Mouse (Mus musculus) liver, adult 2 months (tissue): Measurements from ENCODE around the gene Gng10.

ENCODE experiments used
- CTCF ChIP-seq: fragments of 200-500 bp; IDR thresholded peaks from 2 replicates; pipeline ENCODE4 v1.5.1; 2011; ENCODE audit warnings: low read depth, low read length, control low read depth
- POLR2A ChIP-seq: fragments of 200-500 bp; IDR thresholded peaks from 2 replicates; pipeline ENCODE4 v1.6.1; 2011; ENCODE audit warnings: low read length, control low read depth; ENCODE audit not compliant: insufficient read depth; ENCODE audit errors: extremely low read depth

DNA sequence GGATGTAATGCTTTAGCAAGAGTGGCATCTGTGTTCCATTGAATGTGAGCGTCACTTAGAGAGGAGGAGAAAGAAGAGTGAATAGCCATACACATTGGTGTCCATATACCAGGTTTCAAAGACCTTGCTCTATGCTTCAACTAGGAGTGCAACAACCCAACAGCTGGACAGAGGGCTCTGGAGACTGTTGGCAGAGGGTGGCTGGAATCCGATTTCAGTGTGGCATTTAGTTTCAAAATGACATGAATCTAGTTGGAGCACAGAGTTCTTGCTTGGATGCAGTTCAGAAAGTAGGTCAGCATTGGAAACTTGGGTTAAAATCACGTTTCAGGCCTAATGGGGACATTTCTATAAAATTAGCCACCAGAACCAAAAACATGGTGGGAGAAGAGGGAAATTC is 19.7 kb upstream of the Gng10 start:
- no peak for TF ChIP-seq POLR2A
- TF ChIP-seq CTCF = no peak
